Mouse (Mus musculus) stomach, embryonic 14.5 days (tissue): ENCODE results near the gene Morc2a. TPM values are rescaled to one million over a fixed set of nuclear protein-coding genes. Genes with fewer than 3 reads are reported as not detected.
"Not testable (repeated sequence)": the region's sequence is repeated elsewhere in the genome, so short reads cannot be mapped to it uniquely, and the experiment has no call there.

ENCODE experiments used
- ATAC-seq: fragments of 200-750 bp; cut with Nextera tagmentation; 2 replicates; pipeline ENCODE4 v1.8.0; 2017; ENCODE audit warnings: low read depth, moderate TSS enrichment; ENCODE audit not compliant: insufficient number of reproducible peaks, insufficient read depth, low FRiP score
- H3K27ac ChIP-seq: fragments of 300-500 bp; sonication (generic); 2 replicates; pipeline ENCODE4 v1.5.1; 2014; ENCODE audit warnings: mild to moderate bottlenecking, low read length, moderate library complexity, mixed read lengths
- H3K27me3 ChIP-seq: fragments of 300-500 bp; sonication (generic); 2 replicates; pipeline ENCODE4 v1.6.1; 2014; ENCODE audit warnings: low read length, control low read depth, mixed read lengths; ENCODE audit not compliant: control insufficient read depth, insufficient read depth
- H3K36me3 ChIP-seq: fragments of 300-500 bp; sonication (generic); 2 replicates; pipeline ENCODE4 v1.6.1; 2014; ENCODE audit warnings: mild to moderate bottlenecking, control low read depth, low read length, moderate library complexity, mixed read lengths; ENCODE audit not compliant: control insufficient read depth, insufficient read depth
- H3K4me1 ChIP-seq: fragments of 300-500 bp; sonication (generic); 2 replicates; pipeline ENCODE4 v1.6.1; 2014; ENCODE audit warnings: low read length, control low read depth, mixed read lengths; ENCODE audit not compliant: control insufficient read depth, insufficient read depth
- H3K4me2 ChIP-seq: fragments of 300-500 bp; sonication (generic); replicated peaks from 2 replicates; pipeline ENCODE4 v1.6.1; 2014; ENCODE audit warnings: low read depth, low read length, control low read depth
- H3K4me3 ChIP-seq: fragments of 300-500 bp; sonication (generic); 2 replicates; pipeline ENCODE4 v1.5.1; 2014; ENCODE audit warnings: low read depth, low read length, control low read depth
- H3K9ac ChIP-seq: fragments of 300-500 bp; sonication (generic); replicated peaks from 2 replicates; pipeline ENCODE4 v1.6.1; 2014; ENCODE audit warnings: low read depth, mild to moderate bottlenecking, control low read depth, low read length, moderate library complexity, mixed read lengths
- H3K9me3 ChIP-seq: fragments of 300-500 bp; sonication (generic); 2 replicates; pipeline ENCODE4 v1.6.1; 2016; ENCODE audit warnings: low read depth, low read length, control low read depth; ENCODE audit not compliant: control insufficient read depth
- WGBS: fragments of 180-500 bp; shearing (Covaris S2); extraction: QIAGEN DNeasy Blood & Tissue Kit; methylation state at CpG from one replicate; pipeline ENCODE4 v1.1.7; 2014; 5-methylcytosine and 5-hydroxymethylcytosine counted together
- polyA plus RNA-seq: library from polyadenylated mRNA; unstranded; fragments of >200 nt; fragmentation: Nextera tagmentation; extraction: Ambion mirVana; gene quantifications from 2 replicates; pipeline ENCODE4 v1.2.1, GENCODE M21; 2014

The Morc2a gene
- polyA plus RNA-seq, result 25.4 and 26.8 TPM in 2 replicates

DNA sequence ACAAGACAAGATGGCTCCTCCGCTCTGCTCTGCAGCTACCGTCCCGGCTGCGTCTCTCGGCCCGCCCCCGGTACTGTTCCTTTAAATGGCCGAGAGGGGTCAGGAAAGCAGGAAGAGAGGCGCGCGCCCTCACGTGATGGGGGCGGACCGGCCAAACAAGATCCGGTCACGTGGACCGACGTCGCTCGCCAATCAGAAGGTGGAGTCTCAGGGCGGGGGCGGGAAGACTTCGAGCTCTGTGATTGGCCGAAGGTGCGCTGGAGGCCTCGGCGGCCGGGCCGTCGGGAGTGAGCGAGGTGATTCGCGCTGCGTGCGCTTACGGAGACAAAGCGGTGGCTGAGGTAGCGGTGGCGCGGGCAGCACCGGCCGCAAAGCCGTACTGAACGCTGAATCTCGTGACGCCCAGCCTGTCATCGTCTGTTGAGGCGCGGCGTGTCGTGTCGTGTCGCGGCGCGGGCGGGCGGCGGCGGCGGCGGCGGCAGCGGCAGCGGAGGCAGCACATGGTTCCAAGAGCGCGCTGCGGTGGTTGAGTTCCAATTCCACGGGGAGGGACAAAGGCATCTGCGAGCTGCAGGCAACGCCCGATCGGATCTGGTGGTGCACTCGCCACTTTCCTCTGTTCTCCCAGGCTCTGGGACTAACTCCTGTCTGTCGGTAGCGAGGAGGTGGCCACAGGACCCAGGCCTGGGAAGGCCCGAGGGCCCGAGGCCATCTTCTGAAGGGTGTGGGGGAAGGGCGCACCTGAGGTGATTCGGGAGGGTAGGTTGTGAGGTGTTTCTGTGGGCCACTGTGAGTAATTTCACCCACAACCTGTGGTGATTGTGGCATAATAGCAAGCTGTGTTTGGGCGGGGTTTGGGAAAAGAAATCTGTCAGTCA, at the start of gene Morc2a:
TSS of gene Morc2a (plus strand) at position 228 of the 878 bp plus-strand sequence.
- peaks cover 18% of the 10 kb centered on the region; the same call in 1 of the 2 replicates for H3K9me3 ChIP-seq
- peak; percentile 98 for ATAC-seq
- no peaks in the 10 kb centered on the region for H3K27me3 ChIP-seq
- under 1% methylated on average over 78 of the region's 81 CpGs for WGBS
- peak within 1 kb of the TSS; percentile 91 for H3K4me3 ChIP-seq
- H3K27ac ChIP-seq, result peak within 1 kb of the TSS; percentile 95
- peak within 1 kb of the TSS; percentile 79 for H3K4me2 ChIP-seq
- H3K9ac ChIP-seq, result peak within 1 kb of the TSS; percentile 98
- H3K4me1 ChIP-seq, result peaks cover 6% of the 10 kb centered on the region; the same call in 1 of the 2 replicates
- peaks cover 26% of the 10 kb centered on the region for H3K36me3 ChIP-seq

DNA sequence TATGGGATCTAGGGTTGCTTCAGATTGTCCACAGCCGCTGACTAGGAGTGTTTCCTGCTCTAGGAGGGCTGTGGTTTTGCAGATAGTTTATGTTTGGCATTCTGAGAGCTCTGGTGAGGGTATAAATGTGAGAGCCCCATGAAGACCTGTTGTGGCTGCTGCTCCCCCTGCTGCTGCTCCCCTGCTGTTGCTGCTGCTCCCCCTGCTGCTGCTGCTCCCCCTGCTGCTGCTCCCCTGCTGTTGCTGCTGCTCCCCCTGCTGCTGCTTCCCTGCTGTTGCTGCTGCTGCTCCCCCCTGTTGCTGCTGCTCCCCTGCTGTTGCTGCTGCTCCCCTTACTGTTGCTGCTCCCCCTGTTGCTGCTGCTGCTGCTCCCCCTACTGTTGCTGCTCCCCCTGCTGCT, 47.0 kb upstream of the Morc2a start:
- H3K4me2 ChIP-seq, ATAC-seq, H3K9me3 ChIP-seq, H3K27ac ChIP-seq, H3K9ac ChIP-seq, H3K4me3 ChIP-seq, H3K36me3 ChIP-seq, H3K4me1 ChIP-seq, H3K27me3 ChIP-seq: not testable (repeated sequence)
- WGBS, result 32% methylated on average over 1 of the region's 1 CpGs

DNA sequence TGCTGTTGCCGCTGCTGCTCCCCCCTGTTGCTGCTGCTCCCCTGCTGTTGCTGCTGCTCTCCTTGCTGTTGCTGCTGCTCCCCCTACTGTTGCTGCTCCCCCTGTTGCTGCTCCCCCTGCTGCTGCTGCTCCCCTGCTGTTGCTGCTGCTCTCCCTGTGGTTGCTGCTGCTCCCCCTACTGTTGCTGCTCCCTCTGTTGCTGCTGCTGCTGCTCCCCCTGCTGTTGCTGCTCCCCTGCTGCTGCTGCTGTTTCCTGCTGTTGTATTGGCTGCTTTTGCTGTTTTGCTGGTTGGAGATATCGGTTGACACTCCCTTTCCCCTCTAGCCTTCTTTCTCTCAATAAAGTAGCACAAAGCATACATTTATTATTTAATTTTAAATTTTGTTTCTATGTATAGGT, 46.3 kb upstream of the Morc2a start:
- ATAC-seq, H3K36me3 ChIP-seq, H3K27me3 ChIP-seq, H3K9ac ChIP-seq, H3K27ac ChIP-seq, H3K4me3 ChIP-seq, H3K4me1 ChIP-seq, H3K4me2 ChIP-seq, H3K9me3 ChIP-seq: not testable (repeated sequence)
- WGBS, result 49% methylated on average over 2 of the region's 2 CpGs

DNA sequence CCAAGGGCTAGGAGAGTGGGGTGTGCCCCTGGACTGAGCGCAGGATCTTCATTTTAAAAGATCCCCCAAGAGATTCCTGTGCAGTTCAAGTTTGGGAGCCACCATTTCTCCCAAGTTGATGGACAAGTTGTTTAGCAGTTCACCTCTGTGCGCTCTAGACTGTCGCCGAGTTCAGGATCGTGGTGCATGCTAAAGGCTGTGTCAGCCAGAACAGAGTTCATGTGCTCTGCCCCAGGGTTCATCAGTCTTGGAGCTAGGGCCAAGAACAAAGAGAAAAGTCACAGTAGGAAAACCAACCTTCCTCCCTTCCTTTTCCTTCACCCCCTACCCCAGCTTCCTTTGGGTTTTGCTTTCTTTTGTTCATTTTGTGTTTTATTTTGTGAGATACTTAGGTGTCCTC, 42.5 kb upstream of the Morc2a start:
- H3K9ac ChIP-seq, result no peak overlapping the region
- no peak overlapping the region for H3K4me2 ChIP-seq
- no peaks in the 10 kb centered on the region for H3K4me1 ChIP-seq
- ATAC-seq, result no peak
- H3K36me3 ChIP-seq, result no peaks in the 10 kb centered on the region
- WGBS, result 77% methylated on average over 5 of the region's 5 CpGs
- H3K4me3 ChIP-seq, result no peak overlapping the region
- H3K9me3 ChIP-seq, result no peaks in the 10 kb centered on the region
- H3K27ac ChIP-seq, result no peak overlapping the region
- no peaks in the 10 kb centered on the region for H3K27me3 ChIP-seq

DNA sequence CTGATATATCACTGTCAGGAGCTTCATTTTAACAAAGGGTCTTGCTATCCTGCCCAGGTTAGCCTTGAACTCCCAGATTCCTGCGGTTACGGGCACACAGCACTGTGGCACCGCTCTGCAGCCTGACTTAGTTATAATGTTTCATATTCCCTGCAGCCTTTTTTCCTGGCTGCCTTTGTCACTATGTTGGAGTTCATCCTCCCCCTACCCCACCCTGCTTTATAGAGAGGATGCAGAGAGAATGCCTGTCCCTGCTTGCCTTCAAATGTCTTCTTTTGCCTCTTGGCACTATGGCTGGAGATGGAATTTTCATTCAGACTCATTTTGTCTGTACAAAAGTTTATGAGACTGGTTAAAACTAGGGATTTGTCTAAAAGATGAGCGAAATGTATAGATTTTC, 33.4 kb upstream of the Morc2a start:
- ATAC-seq, result no peak
- H3K27me3 ChIP-seq, result no peaks in the 10 kb centered on the region
- H3K27ac ChIP-seq, result no peak overlapping the region
- no peaks in the 10 kb centered on the region for H3K36me3 ChIP-seq
- H3K4me1 ChIP-seq, result no peaks in the 10 kb centered on the region
- no peak overlapping the region for H3K4me3 ChIP-seq
- no peak overlapping the region for H3K4me2 ChIP-seq
- 88% methylated on average over 4 of the region's 4 CpGs for WGBS
- H3K9ac ChIP-seq, result no peak overlapping the region
- H3K9me3 ChIP-seq, result no peaks in the 10 kb centered on the region

DNA sequence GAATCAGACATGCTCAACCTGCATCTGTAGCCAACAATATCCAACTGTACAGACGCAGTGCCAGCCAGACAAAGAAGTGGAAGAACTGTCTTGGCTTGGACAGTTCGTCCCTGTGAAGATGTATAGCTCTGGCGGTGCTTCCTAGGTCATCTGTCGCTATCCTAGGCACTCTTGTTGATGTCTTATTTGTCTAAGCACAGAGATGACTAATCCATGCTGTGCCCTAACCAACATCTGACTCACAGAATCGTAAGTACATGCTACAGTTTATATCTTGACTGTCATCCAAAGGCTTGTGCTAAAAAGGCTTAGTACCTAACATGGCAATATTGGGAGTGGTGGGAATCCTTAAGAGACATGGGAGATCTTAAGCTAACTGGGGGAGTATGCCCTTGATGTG, 26.2 kb upstream of the Morc2a start:
- Histone ChIP-seq H3K4me1 (no peaks in the 10 kb centered on the region), H3K27me3 (no peaks in the 10 kb centered on the region), H3K27ac (no peak overlapping the region), H3K4me2 (no peak overlapping the region), H3K36me3 (no peaks in the 10 kb centered on the region), H3K9me3 (peaks cover 6% of the 10 kb centered on the region; the same call in 1 of the 2 replicates), H3K4me3 (no peak overlapping the region), H3K9ac (no peak overlapping the region)
- ATAC-seq, result no peak
- WGBS, result 64% methylated on average over 5 of the region's 5 CpGs

DNA sequence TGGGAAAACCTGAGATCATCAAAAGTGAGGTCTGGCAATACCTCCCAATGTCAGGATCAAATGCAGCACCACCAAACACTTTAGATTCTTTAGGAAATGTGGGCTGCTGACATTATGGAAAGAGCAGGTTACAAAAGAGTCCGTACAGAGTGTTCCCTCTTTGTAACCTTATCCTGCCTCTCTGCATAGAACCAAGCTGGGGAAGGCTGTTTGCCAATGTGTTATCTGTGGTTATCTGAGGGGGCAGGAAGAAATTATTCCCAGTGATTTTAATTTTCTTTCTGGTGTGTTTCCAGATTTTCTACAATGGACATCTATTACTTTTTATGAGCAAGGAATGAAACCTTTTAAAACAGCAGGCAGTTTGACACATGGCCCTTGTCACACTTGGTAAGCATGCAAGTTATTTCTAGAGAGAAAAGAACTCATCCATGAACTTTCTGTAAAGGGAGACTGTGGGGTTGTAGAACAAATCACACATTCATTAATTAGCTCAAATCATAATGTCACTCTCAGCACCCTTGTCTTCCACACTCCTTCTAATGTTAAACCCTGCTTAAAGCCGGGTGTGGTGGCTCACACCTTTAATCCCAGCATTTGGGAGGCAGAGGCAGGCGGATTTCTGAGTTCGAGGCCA, 24.5 kb upstream of the Morc2a start:
- no peaks in the 10 kb centered on the region for H3K36me3 ChIP-seq
- no peak overlapping the region for H3K4me2 ChIP-seq
- peaks cover 6% of the 10 kb centered on the region; the same call in 1 of the 2 replicates for H3K9me3 ChIP-seq
- WGBS, result 84% methylated on average over 4 of the region's 4 CpGs
- no peak overlapping the region for H3K9ac ChIP-seq
- no peak for ATAC-seq
- no peak overlapping the region for H3K4me3 ChIP-seq
- no peak overlapping the region for H3K27ac ChIP-seq
- peaks cover 8% of the 10 kb centered on the region; the same call in 1 of the 2 replicates for H3K4me1 ChIP-seq
- no peaks in the 10 kb centered on the region for H3K27me3 ChIP-seq

DNA sequence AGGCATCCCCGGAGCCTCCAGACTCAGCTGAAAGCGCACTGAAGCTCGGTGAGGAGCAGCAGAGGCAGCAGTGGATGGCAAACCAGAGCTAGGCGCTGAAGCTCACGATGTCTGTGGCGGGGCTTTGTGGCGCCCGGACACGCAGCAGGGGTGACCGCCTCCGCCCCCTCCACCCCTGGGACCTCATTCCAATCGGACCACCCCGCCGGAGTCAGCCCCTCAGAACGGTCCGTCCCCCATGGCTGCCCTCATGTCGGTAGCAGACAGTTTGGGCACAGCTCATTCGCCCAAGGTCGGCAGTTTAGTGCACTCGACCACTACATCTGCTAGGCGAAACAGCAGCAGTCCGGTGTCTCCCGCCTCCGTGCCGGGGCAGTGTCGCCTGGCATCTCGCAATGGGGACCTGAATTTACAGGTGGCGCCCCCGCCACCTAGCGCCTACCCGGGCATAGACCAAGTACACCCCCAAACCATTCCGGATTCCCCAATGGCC, 19.9 kb upstream of the Morc2a start:
- ATAC-seq, result no peak
- H3K36me3 ChIP-seq, result no peaks in the 10 kb centered on the region
- WGBS, result 1% methylated on average over 31 of the region's 32 CpGs

More for the DNA sequence above, 19.9 kb upstream of the Morc2a start:
- Histone ChIP-seq H3K9ac (peak overlapping the region; percentile 25; the same call in 1 of the 2 replicates), H3K4me1 (peaks cover 8% of the 10 kb centered on the region; the same call in 1 of the 2 replicates), H3K27ac (no peak overlapping the region), H3K9me3 (peaks cover 6% of the 10 kb centered on the region; the same call in 1 of the 2 replicates), H3K27me3 (no peaks in the 10 kb centered on the region), H3K4me2 (peak overlapping the region; percentile 77), H3K4me3 (peak overlapping the region; percentile 34)
